Mouse (Mus musculus) CD4-positive naive resting alpha-beta T cell, adult 76 days (primary cell): ENCODE results near the gene Cckbr. TPM values are rescaled to one million over a fixed set of nuclear protein-coding genes. Genes with fewer than 3 reads are reported as not detected.

Source experiments
- total RNA-seq: library from RNA; stranded (reverse); gene quantifications from one replicate; pipeline ENCODE4 v1.2.4, GENCODE M21; 2023

Gene Cckbr
- total RNA-seq, result not detected

GRCm38 (mm10) chr7:105425424-105426043 is at the start of gene Cckbr:
Gene Cckbr, plus strand, starts transcription at chr7:105425731.

DNA sequence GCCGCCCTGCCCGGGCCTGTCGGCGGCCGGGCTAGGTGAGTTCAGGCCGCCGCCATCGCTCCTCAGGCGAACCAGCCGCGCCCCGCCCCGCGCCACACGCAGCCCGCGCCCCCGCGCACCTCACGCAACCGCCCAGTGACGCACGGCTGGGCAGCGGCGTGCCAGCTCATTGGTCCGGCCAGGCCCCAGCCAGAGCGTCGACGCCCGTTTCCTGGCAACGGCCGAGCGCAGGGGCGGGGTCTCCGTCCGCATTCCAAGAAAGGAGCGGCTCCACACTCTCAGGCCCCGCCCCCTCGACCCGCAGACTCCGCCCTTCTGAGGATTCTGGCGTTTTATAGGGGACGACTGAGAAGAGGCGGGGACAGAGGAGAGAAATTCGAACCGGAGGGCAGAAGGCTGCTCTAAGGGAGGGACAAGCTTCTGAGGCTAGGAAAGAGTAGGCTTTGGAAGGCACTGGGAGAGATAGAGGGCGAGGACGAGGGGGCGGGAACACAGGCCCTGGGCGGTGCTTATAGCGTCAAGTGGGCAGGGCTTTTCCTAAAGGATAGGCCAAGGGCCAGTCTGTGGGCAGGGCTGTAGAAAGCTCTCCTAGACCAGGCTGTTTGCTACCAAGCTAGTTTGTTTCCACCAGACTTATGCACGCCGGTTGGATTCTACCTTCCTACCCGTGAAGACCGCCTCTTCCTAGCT is 25.5 kb upstream of the Cckbr start, which contains the start of gene Fam160a2:
Fam160a2 (minus strand) TSS at position 120 of the 690 bp plus-strand sequence.

DNA sequence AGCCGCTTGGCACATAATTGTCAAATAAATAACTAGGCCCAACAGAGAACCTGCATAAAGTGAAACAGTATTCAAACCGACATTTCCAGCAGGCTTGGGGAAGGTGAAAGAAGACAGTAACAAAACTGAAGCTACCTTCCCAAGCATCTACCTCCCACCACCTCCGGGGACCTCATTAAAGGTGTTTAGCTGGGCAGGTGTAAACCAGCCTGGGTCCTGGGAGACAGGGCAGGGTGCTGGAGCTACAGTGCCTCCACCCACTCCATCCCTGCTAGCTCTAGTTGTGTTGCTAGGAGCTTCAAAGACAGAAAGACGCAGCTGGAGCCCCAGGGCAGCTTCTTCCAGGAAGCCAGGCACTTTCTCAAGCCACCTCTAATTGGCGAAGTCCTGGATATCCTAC is 21.3 kb upstream of the Cckbr start, which contains the start of gene Cnga4:
Cnga4 (plus strand) TSS at position 301 of the 400 bp plus-strand sequence.

GRCm38 (mm10) chr7:105481505-105482411 is 56.2 kb downstream of the Cckbr start, which contains the start of gene Cavin3:
Gene Cavin3, minus strand, starts transcription at chr7:105482300.

Other genes with a start within 250 kb of the Cckbr start
- gene Olfr685, start 239.7 kb upstream of the Cckbr start, total RNA-seq, result not detected
- gene Olfr686, start 218.2 kb upstream of the Cckbr start, total RNA-seq, result not detected
- gene Olfr688, start 137.6 kb upstream of the Cckbr start, total RNA-seq, result not detected
- not detected for gene Olfr689, start 114.6 kb upstream of the Cckbr start, total RNA-seq
- not detected for gene Olfr690, start 91.6 kb upstream of the Cckbr start, total RNA-seq
- not detected for gene Olfr691, start 83.5 kb upstream of the Cckbr start, total RNA-seq
- gene Olfr692, start 57.5 kb upstream of the Cckbr start, total RNA-seq, result not detected
- not detected for gene Gm5901, start 50.7 kb upstream of the Cckbr start, total RNA-seq
- gene Fam160a2, start 25.7 kb upstream of the Cckbr start, total RNA-seq, result 31.0 TPM
- not detected for gene Cnga4, start 21.2 kb upstream of the Cckbr start, total RNA-seq
- not detected for gene Cavin3, start 56.6 kb downstream of the Cckbr start, total RNA-seq
- 16.9 TPM for gene Smpd1, start 128.6 kb downstream of the Cckbr start, total RNA-seq
- gene Apbb1, start 155.9 kb downstream of the Cckbr start, total RNA-seq, result 2.1 TPM
- not detected for gene Hpx, start 174.4 kb downstream of the Cckbr start, total RNA-seq
- 16.6 TPM for gene Trim3, start 207.8 kb downstream of the Cckbr start, total RNA-seq
- 54.6 TPM for gene Timm10b, start 214.3 kb downstream of the Cckbr start, total RNA-seq
- 34.6 TPM for gene Arfip2, start 214.7 kb downstream of the Cckbr start, total RNA-seq
- gene Gm45799, start 214.8 kb downstream of the Cckbr start, total RNA-seq, result 6.8 TPM
- gene Dnhd1, start 225.1 kb downstream of the Cckbr start, total RNA-seq, result 2.9 TPM